Mouse (Mus musculus): Measurements from ENCODE around the gene Gm21761.
"Not testable (repeated sequence)": the region's sequence is repeated elsewhere in the genome, so short reads cannot be mapped to it uniquely, and the experiment has no call there.

The Gm21761 gene

GRCm38 (mm10) chr13:119929172-119929571 is at the start of gene Gm21761:
Gm21761 (minus strand) TSS chr13:119929272.
- not testable (repeated sequence) for DNase-seq (ENCODE audit: low read depth, low spot score)

GRCm38 (mm10) chr13:119969163-119969562 is 40.1 kb upstream of the Gm21761 start:
- not testable (repeated sequence) for DNase-seq (ENCODE audit: low read depth, low spot score)

GRCm38 (mm10) chr13:119968193-119968592 is 39.1 kb upstream of the Gm21761 start:
- DNase-seq (ENCODE audit: low read depth, low spot score), result not testable (repeated sequence)

GRCm38 (mm10) chr13:119965968-119966367 is 36.9 kb upstream of the Gm21761 start:
- not testable (repeated sequence) for DNase-seq (ENCODE audit: low read depth, low spot score)

GRCm38 (mm10) chr13:119965302-119965952 is 36.4 kb upstream of the Gm21761 start:
- not testable (repeated sequence) for DNase-seq (ENCODE audit: low read depth, low spot score)

GRCm38 (mm10) chr13:119962856-119963255 is 33.8 kb upstream of the Gm21761 start:
- DNase-seq (ENCODE audit: low read depth, low spot score), result not testable (repeated sequence)

GRCm38 (mm10) chr13:119955567-119955966 is 26.5 kb upstream of the Gm21761 start:
- DNase-seq (ENCODE audit: low read depth, low spot score), result not testable (repeated sequence)

GRCm38 (mm10) chr13:119955089-119955488 is 26.0 kb upstream of the Gm21761 start:
- not testable (repeated sequence) for DNase-seq (ENCODE audit: low read depth, low spot score)

GRCm38 (mm10) chr13:119950706-119951105 is 21.6 kb upstream of the Gm21761 start, which contains the start of gene B020031M17Rik:
B020031M17Rik (minus strand) TSS chr13:119950806.
- not testable (repeated sequence) for DNase-seq (ENCODE audit: low read depth, low spot score)

GRCm38 (mm10) chr13:119924597-119925340 is 4.3 kb downstream of the Gm21761 start:
- not testable (repeated sequence) for DNase-seq (ENCODE audit: low read depth, low spot score)

- DNase-seq (ENCODE audit: low read depth, low spot score), result not testable (repeated sequence)
Observed at GRCm38 (mm10) chr13:119916966-119917722, 11.9 kb downstream of the Gm21761 start.

GRCm38 (mm10) chr13:119916449-119916848 is 12.6 kb downstream of the Gm21761 start:
- DNase-seq (ENCODE audit: low read depth, low spot score), result not testable (repeated sequence)

- DNase-seq (ENCODE audit: low read depth, low spot score), result not testable (repeated sequence)
Observed at GRCm38 (mm10) chr13:119898549-119898948, 30.5 kb downstream of the Gm21761 start.

- not testable (repeated sequence) for DNase-seq (ENCODE audit: low read depth, low spot score)
Observed at GRCm38 (mm10) chr13:119894685-119895084, 34.4 kb downstream of the Gm21761 start, which contains the start of gene Tcstv1. Tcstv1 (minus strand) TSS chr13:119894785.

- not testable (repeated sequence) for DNase-seq (ENCODE audit: low read depth, low spot score)
Observed at GRCm38 (mm10) chr13:119886896-119887295, 42.2 kb downstream of the Gm21761 start.

GRCm38 (mm10) chr13:119864395-119864999 is 64.6 kb downstream of the Gm21761 start:
- not testable (repeated sequence) for DNase-seq (ENCODE audit: low read depth, low spot score)

GRCm38 (mm10) chr13:119862399-119862798 is 66.7 kb downstream of the Gm21761 start:
- not testable (repeated sequence) for DNase-seq (ENCODE audit: low read depth, low spot score)
